Mouse (Mus musculus) gastrocnemius, postnatal 14 days (tissue): Measurements from ENCODE around the gene Iqsec3. TPM values are rescaled to one million over a fixed set of nuclear protein-coding genes. Genes with fewer than 3 reads are reported as not detected.
A peak's percentile ranks its signal among the peaks of the same experiment; 100 is the strongest.

Experiments used
- DNase-seq: peaks from one replicate; pipeline ENCODE4 v3.0.0; 2021; ENCODE audit warnings: mixed read lengths
- intact Hi-C: fragments of 180-260 bp; cut with DNase I; formaldehyde crosslinking; loops from one replicate; pipeline ENCODE4 v1.15.1; 2025; ENCODE audit warnings: low total_unique reads
- microRNA-seq, 2 experiments: library from miRNA; unstranded; fragments of <30 nt; microRNA quantifications; one replicate each; pipeline ENCODE4 v1.2.0; 2021
- total RNA-seq, 2 experiments: library from RNA; stranded (reverse); gene quantifications; 2 replicates each; pipeline ENCODE4 v1.2.3; 2021

Iqsec3 gene
- total RNA-seq, 2 experiments from 2014 or later = 1.9 to 2.5 TPM

DNA sequence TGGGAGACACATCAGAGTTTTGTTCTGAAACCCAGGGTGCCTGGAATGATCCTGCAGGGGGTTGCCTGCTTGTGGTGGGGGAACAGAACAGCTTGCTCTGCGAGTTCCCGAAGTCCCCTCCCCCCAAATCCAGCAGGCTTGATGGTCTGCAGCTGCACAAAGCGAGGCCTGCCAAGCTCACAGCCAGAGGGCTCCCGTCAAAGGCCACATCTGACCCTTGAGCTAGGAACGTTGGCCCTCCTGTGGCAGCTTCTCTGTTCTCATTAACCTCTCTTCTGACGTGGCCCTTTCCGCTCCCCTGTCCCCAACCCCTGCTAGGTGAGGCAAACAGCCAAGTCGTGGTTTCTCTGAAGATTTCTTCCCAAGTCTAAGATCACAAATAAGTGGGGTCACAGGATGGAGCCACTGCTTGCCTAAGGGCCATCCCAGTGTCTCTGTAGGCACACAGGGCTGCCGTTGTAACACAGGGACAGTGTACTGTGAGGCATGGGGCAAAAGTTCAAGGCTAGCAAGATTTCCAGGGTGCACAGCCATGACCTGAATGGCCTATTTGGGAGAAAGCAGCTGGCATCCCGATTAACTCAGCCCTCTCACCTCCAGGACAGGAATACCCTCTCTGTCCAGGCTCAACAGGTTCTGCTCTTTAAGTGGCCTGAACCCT lies 143.5 kb downstream of the Iqsec3 start:
- intact Hi-C loops = loop anchor here (10.0 kb wide), 1 partner anchor 55 kb away; no protein-coding TSS in a partner anchor
- DNase-seq = no peak

DNA sequence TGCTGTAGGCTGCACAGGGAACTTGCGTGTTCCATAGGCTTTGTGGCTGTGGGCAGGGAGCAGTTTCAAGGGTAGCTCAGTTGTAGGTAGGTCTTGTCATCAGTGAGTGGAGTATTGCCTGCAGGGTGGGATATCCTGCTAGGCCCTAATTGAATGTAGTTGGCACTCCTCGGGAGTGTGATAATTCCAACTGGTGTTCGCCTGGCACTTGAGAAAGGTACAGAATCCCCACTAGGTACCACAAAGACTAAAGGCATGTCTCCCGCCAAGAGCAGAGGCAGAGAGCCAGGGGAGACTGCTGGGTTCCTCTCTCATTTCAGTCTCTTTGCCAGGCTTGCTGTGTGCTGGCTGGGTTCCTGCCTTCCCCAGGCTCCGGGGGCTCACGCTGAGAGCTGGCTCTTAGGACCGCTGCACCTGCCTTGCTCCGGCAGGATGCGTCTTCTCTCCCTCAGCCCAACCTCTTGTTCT lies 145.0 kb downstream of the Iqsec3 start:
- intact Hi-C loops = no loop called here
- DNase-seq = peak; percentile 61

DNA sequence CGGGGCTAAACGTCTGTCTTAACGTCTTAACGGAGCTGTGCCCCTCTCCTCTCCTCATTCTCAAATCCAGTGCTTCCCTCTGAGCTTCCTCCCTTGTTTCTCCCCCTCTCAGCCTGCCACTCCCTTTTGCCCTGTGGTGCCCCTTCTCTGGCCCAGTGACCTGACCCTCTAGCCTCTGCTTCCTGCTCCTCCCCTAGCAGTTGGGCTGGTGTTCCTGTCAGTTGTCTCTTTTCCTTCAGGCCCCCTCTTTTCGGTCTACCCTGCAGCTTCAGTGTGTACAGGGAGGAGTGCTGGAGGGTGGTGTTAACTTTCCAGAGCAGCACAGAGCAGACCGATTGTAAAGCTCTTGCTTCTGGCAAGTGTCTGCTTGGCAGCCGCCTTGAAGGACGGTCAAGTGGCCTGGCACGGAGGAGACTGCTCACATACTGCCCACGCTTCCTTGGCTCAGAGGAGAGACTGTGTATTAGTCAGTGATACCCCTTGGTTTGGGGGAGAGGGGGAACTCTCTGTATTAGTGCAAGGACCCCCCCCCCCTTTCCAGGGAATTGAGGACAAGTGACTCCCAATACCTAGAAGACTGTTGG lies 146.9 kb downstream of the Iqsec3 start:
- intact Hi-C loops = no loop called here

DNA sequence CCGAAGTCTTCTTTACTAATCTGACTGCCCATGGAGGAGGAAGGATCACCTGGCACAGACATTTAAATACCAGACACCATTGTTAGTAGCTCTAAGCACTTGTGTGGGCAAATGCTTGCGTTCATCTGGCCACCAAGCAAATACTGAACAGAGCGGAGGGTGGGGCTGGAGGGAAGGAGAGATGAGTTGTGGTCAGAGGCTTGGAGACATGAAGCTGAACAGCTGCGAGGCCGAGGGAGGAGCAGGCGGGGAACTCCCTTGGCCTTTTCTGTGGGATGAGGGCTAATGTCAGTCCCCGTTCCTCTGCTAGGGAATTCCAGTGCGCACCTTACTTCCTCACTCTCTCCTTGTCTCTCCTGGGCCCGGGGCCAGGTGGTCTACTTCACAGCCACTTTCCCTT lies 147.7 kb downstream of the Iqsec3 start:
- peak; percentile 53 for DNase-seq
- intact Hi-C loops = no loop called here

More for the DNA sequence above, 146.9 kb downstream of the Iqsec3 start:
- peak; percentile 41 for DNase-seq

DNA sequence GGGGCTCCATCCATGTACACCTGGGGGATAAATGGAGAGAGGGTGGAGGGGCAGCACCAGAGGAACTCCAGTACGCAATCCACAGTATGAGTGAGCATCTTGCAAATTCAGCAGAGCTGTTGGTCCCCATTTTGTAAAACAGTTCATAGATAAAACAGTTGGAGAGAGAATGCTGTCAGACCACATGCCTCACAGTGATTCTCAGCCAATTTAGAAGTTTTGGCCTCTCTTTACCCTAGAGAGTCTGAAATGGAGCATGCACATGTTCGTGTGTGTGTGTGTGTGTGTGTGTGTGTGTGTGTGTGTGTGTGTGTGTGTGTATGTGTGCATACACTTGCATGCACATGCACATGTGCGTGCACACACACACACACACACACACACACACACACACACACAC lies 148.2 kb downstream of the Iqsec3 start:
- intact Hi-C loops = no loop called here
- DNase-seq = no peak

Small RNA genes within 50 kb of the gene (microRNA-seq; reads per million reads assigned to microRNA genes)
- 0 reads per million in 2 experiments for gene Gm24855

Other genes with a start within 250 kb of the Iqsec3 start
- gene Usp18, start 227.8 kb downstream of the Iqsec3 start, total RNA-seq = under 1 TPM; 0.47 to 0.78 TPM
- 1 to 10 TPM; 1.4 to 2.1 TPM for gene Slc6a13, start 173.5 kb downstream of the Iqsec3 start, total RNA-seq
- under 1 TPM; 0.29 to 0.69 TPM for gene Slc6a12, start 130.6 kb downstream of the Iqsec3 start, total RNA-seq
- gene A2m, start 161.7 kb upstream of the Iqsec3 start, total RNA-seq = under 1 TPM in 1 of 2 experiments, not detected in 1; 0.08 TPM